Mouse (Mus musculus) mesoderm, embryonic 11.5 days (tissue): ENCODE data around the gene Cebpa.

Experiments
- DNase-seq: peaks from one replicate; pipeline ENCODE4 v3.0.0-alpha.2; 2012; ENCODE audit warnings: low read depth, low spot score

The Cebpa gene

GRCm38 (mm10) chr7:35119506-35120145, 533 bp downstream of the Cebpa start:
- no peak for DNase-seq

GRCm38 (mm10) chr7:35120146-35120691, 1.1 kb downstream of the Cebpa start:
- DNase-seq, result peak; percentile 35

GRCm38 (mm10) chr7:35121150-35121549, 2.1 kb downstream of the Cebpa start:
- no peak for DNase-seq

GRCm38 (mm10) chr7:35122401-35123320, 3.6 kb downstream of the Cebpa start:
- no peak for DNase-seq

- DNase-seq, result no peak
These were observed 4.4 kb downstream of the Cebpa start for GRCm38 (mm10) chr7:35123431-35123953.

- no peak for DNase-seq
These were observed 5.1 kb downstream of the Cebpa start for GRCm38 (mm10) chr7:35124216-35124615.

- no peak for DNase-seq
These were observed 5.7 kb downstream of the Cebpa start for GRCm38 (mm10) chr7:35124745-35125144.

GRCm38 (mm10) chr7:35125971-35126370, 6.9 kb downstream of the Cebpa start:
- DNase-seq, result no peak

- no peak for DNase-seq
These were observed 7.9 kb downstream of the Cebpa start for GRCm38 (mm10) chr7:35127001-35127400.

GRCm38 (mm10) chr7:35127721-35128120, 8.6 kb downstream of the Cebpa start:
- no peak for DNase-seq

GRCm38 (mm10) chr7:35128677-35129567, 9.8 kb downstream of the Cebpa start:
- DNase-seq, result no peak

- no peak for DNase-seq
These were observed 11.1 kb downstream of the Cebpa start for GRCm38 (mm10) chr7:35130059-35130738.

GRCm38 (mm10) chr7:35130888-35131287, 11.8 kb downstream of the Cebpa start:
- no peak for DNase-seq

GRCm38 (mm10) chr7:35131601-35132000, 12.5 kb downstream of the Cebpa start:
- no peak for DNase-seq

GRCm38 (mm10) chr7:35134621-35135020, 15.5 kb downstream of the Cebpa start:
- DNase-seq, result no peak

- no peak for DNase-seq
These were observed 18.4 kb downstream of the Cebpa start for GRCm38 (mm10) chr7:35137524-35137923.

GRCm38 (mm10) chr7:35138481-35138880, 19.4 kb downstream of the Cebpa start:
- no peak for DNase-seq

- DNase-seq, result no peak
These were observed 20.8 kb downstream of the Cebpa start for GRCm38 (mm10) chr7:35139880-35140279.

- DNase-seq, result no peak
These were observed 22.4 kb downstream of the Cebpa start for GRCm38 (mm10) chr7:35141519-35141918.

GRCm38 (mm10) chr7:35142522-35142921, 23.4 kb downstream of the Cebpa start:
- no peak for DNase-seq
